Mouse (Mus musculus) MEL (cell line): ENCODE measurements around the gene Cmtm6. TPM values are rescaled to one million over a fixed set of nuclear protein-coding genes. Genes with fewer than 3 reads are reported as not detected.

Experiments
- DNase-seq: peaks from one replicate; pipeline ENCODE4 v3.0.0; 2011; ENCODE audit warnings: low read depth, low spot score
- H3K27ac ChIP-seq: 2 replicates; pipeline ENCODE4 v1.5.1; 2012; ENCODE audit warnings: low read depth, mild to moderate bottlenecking, control low read depth, low read length, moderate library complexity; ENCODE audit not compliant: control insufficient read depth
- H3K27me3 ChIP-seq, 2 experiments: fragments of 150-350 bp in 1 of 2; sonication (generic) in 1 of 2; 2 replicates each; pipeline ENCODE4 v1.6.1; 2012; ENCODE audit warnings: low read length in 2 of 2, mild to moderate bottlenecking in 2 of 2, improper control_type of control experiment in 1 of 2, moderate library complexity in 1 of 2; ENCODE audit not compliant: insufficient read depth in 2 of 2, control insufficient read depth in 1 of 2
- H3K36me3 ChIP-seq, 2 experiments: 2 replicates each; pipeline ENCODE4 v1.6.1; 2012 to 2014; ENCODE audit warnings: low read length in 2 of 2, improper control_type of control experiment in 1 of 2, inconsistent platforms in 1 of 2, mild to moderate bottlenecking in 1 of 2; ENCODE audit not compliant: insufficient read depth in 2 of 2, control insufficient read depth in 1 of 2
- H3K4me1 ChIP-seq, 2 experiments: fragments of 150-350 bp in 1 of 2; sonication (generic) in 1 of 2; 2 replicates each; pipeline ENCODE4 v1.6.1; 2012; ENCODE audit warnings: low read length in 2 of 2, improper control_type of control experiment in 1 of 2, mild to moderate bottlenecking in 1 of 2; ENCODE audit not compliant: insufficient read depth in 2 of 2, control insufficient read depth in 1 of 2
- H3K4me3 ChIP-seq, 2 experiments: fragments of 150-350 bp in 1 of 2; sonication (generic) in 1 of 2; 2 replicates each; pipeline ENCODE4 v1.5.1; 2012; ENCODE audit warnings: low read depth in 2 of 2, low read length in 2 of 2, mild to moderate bottlenecking in 2 of 2, moderate library complexity in 2 of 2, control low read depth in 1 of 2, improper control_type of control experiment in 1 of 2; ENCODE audit not compliant: control insufficient read depth in 1 of 2, insufficient read depth in 1 of 2
- H3K79me2 ChIP-seq: 2 replicates; pipeline ENCODE4 v1.6.1; 2012; ENCODE audit warnings: mild to moderate bottlenecking, low read length, moderate library complexity; ENCODE audit not compliant: control insufficient read depth, poor library complexity, insufficient read depth
- H3K9ac ChIP-seq: 2 replicates; pipeline ENCODE4 v1.6.1; 2012; ENCODE audit warnings: low read depth, mild to moderate bottlenecking, control low read depth, low read length, moderate library complexity; ENCODE audit not compliant: control insufficient read depth, poor library complexity, severe bottlenecking
- H3K9me3 ChIP-seq: fragments of 150-350 bp; sonication (generic); replicated peaks from 2 replicates; pipeline ENCODE4 v1.6.1; 2012; ENCODE audit warnings: mild to moderate bottlenecking, low read length, improper control_type of control experiment, moderate library complexity; ENCODE audit not compliant: insufficient read depth
- BHLHE40 ChIP-seq: IDR thresholded peaks from 2 replicates; pipeline ENCODE4 v1.6.1; 2012; ENCODE audit warnings: low read depth, mild to moderate bottlenecking, inconsistent platforms, low read length, improper control_type of control experiment, borderline replicate concordance
- EP300 ChIP-seq, 2 experiments: IDR thresholded peaks; 2 replicates each; pipeline ENCODE4 v1.6.1; 2011; ENCODE audit warnings: improper control_type of control experiment in 2 of 2, low read length in 2 of 2, low read depth in 1 of 2, mild to moderate bottlenecking in 1 of 2
- ETS1 ChIP-seq: IDR thresholded peaks from 2 replicates; pipeline ENCODE4 v1.6.1; 2012; ENCODE audit warnings: low read depth, mild to moderate bottlenecking, inconsistent platforms, low read length, improper control_type of control experiment, moderate library complexity
- GABPA ChIP-seq: IDR thresholded peaks from 2 replicates; pipeline ENCODE4 v1.6.1; 2012; ENCODE audit warnings: low read depth, mild to moderate bottlenecking, inconsistent platforms, low read length, improper control_type of control experiment, moderate library complexity
- GATA1 ChIP-seq: IDR thresholded peaks from 2 replicates; pipeline ENCODE4 v1.6.1; 2011; ENCODE audit warnings: low read depth, low read length, improper control_type of control experiment
- HCFC1 ChIP-seq: IDR thresholded peaks from 2 replicates; pipeline ENCODE4 v1.6.1; 2012; ENCODE audit warnings: low read depth, mild to moderate bottlenecking, inconsistent platforms, low read length, improper control_type of control experiment, moderate library complexity
- MAFK ChIP-seq: IDR thresholded peaks from 2 replicates; pipeline ENCODE4 v1.6.1; 2011; ENCODE audit warnings: low read depth, mild to moderate bottlenecking, low read length, improper control_type of control experiment, borderline replicate concordance
- MAZ ChIP-seq: IDR thresholded peaks from 2 replicates; pipeline ENCODE4 v1.6.1; 2012; ENCODE audit warnings: low read depth, mild to moderate bottlenecking, inconsistent platforms, low read length, improper control_type of control experiment
- MEF2A ChIP-seq: IDR thresholded peaks from 2 replicates; pipeline ENCODE4 v1.6.1; 2014; ENCODE audit warnings: low read depth, mild to moderate bottlenecking, inconsistent platforms, low read length, improper control_type of control experiment; ENCODE audit not compliant: poor library complexity, insufficient replicate concordance, severe bottlenecking; ENCODE audit errors: extremely low read depth
- MXI1 ChIP-seq: IDR thresholded peaks from 2 replicates; pipeline ENCODE4 v1.6.1; 2011; ENCODE audit warnings: mild to moderate bottlenecking, low read depth, low read length, improper control_type of control experiment
- MYB ChIP-seq: IDR thresholded peaks from 2 replicates; pipeline ENCODE4 v1.6.1; 2011; ENCODE audit warnings: mild to moderate bottlenecking, low read depth, low read length, improper control_type of control experiment
- MYC ChIP-seq: IDR thresholded peaks from 2 replicates; pipeline ENCODE4 v1.6.1; 2011; ENCODE audit warnings: low read depth, mild to moderate bottlenecking, low read length, improper control_type of control experiment, moderate library complexity
- NELFE ChIP-seq: IDR thresholded peaks from 2 replicates; pipeline ENCODE4 v1.6.1; 2011; ENCODE audit warnings: low read depth, low read length, improper control_type of control experiment
- NRF1 ChIP-seq: IDR thresholded peaks from 2 replicates; pipeline ENCODE4 v1.6.1; 2014; ENCODE audit warnings: low read depth, mild to moderate bottlenecking, inconsistent platforms, low read length, improper control_type of control experiment, moderate library complexity; ENCODE audit not compliant: poor library complexity, insufficient read depth, severe bottlenecking
- POLR2A ChIP-seq, 2 experiments: IDR thresholded peaks; 2 replicates each; pipeline ENCODE4 v1.6.1; 2011 to 2012; ENCODE audit warnings: low read length in 2 of 2, mild to moderate bottlenecking in 2 of 2, control low read depth in 1 of 2, improper control_type of control experiment in 1 of 2, low read depth in 1 of 2, moderate library complexity in 1 of 2; ENCODE audit not compliant: control insufficient read depth in 1 of 2, insufficient read depth in 1 of 2, poor library complexity in 1 of 2
- POLR2AphosphoS2 ChIP-seq: IDR thresholded peaks from 2 replicates; pipeline ENCODE4 v1.6.1; 2011; ENCODE audit warnings: low read length, improper control_type of control experiment
- RCOR1 ChIP-seq: IDR thresholded peaks from 2 replicates; pipeline ENCODE4 v1.6.1; 2012; ENCODE audit warnings: low read depth, mild to moderate bottlenecking, inconsistent platforms, low read length, improper control_type of control experiment
- SIN3A ChIP-seq: IDR thresholded peaks from 2 replicates; pipeline ENCODE4 v1.6.1; 2012; ENCODE audit warnings: low read length, improper control_type of control experiment, inconsistent platforms
- TCF12 ChIP-seq: IDR thresholded peaks from 2 replicates; pipeline ENCODE4 v1.6.1; 2014; ENCODE audit warnings: low read depth, mild to moderate bottlenecking, inconsistent platforms, low read length, improper control_type of control experiment, moderate library complexity
- USF1 ChIP-seq: IDR thresholded peaks from 2 replicates; pipeline ENCODE4 v1.6.1; 2014; ENCODE audit warnings: low read depth, mild to moderate bottlenecking, inconsistent platforms, low read length, improper control_type of control experiment, moderate library complexity
- USF2 ChIP-seq, 2 experiments: IDR thresholded peaks; 2 replicates each; pipeline ENCODE4 v1.6.1; 2011 to 2012; ENCODE audit warnings: improper control_type of control experiment in 2 of 2, low read length in 2 of 2, borderline replicate concordance in 1 of 2, inconsistent platforms in 1 of 2, low read depth in 1 of 2, mild to moderate bottlenecking in 1 of 2; ENCODE audit not compliant: insufficient read depth in 1 of 2
- ZC3H11A ChIP-seq: IDR thresholded peaks from 2 replicates; pipeline ENCODE4 v1.6.1; 2012; ENCODE audit warnings: low read depth, mild to moderate bottlenecking, inconsistent platforms, low read length, improper control_type of control experiment
- ZKSCAN1 ChIP-seq: IDR thresholded peaks from 2 replicates; pipeline ENCODE4 v1.6.1; 2012; ENCODE audit warnings: low read depth, mild to moderate bottlenecking, inconsistent platforms, low read length, improper control_type of control experiment, moderate library complexity
- ZNF384 ChIP-seq: IDR thresholded peaks from 2 replicates; pipeline ENCODE4 v1.6.1; 2012; ENCODE audit warnings: low read depth, mild to moderate bottlenecking, inconsistent platforms, low read length, improper control_type of control experiment
- polyA plus RNA-seq, 2 experiments: library from polyadenylated mRNA; stranded (reverse) in 1 of 2; unstranded in 1 of 2; fragments of >175 nt in 1 of 2; fragments of >200 nt in 1 of 2; gene quantifications; 2 replicates each; pipeline versions ENCODE4 v1.2.1 to v1.2.4; 2012; ENCODE audit warnings: low replicate concordance in 2 of 2, low read depth in 1 of 2; ENCODE audit not compliant: insufficient read length in 2 of 2, insufficient read depth in 1 of 2, missing spikeins in 1 of 2
- total RNA-seq: library from RNA; depleted of rRNA; stranded (reverse); fragments of 300-350 nt; gene quantifications from 2 replicates; pipeline ENCODE4 v1.2.3, GENCODE M21; 2012

Cmtm6 gene
- total and polyA plus RNA-seq, 3 experiments, result 17.6 to 21.7 TPM; not detected in 1

DNA sequence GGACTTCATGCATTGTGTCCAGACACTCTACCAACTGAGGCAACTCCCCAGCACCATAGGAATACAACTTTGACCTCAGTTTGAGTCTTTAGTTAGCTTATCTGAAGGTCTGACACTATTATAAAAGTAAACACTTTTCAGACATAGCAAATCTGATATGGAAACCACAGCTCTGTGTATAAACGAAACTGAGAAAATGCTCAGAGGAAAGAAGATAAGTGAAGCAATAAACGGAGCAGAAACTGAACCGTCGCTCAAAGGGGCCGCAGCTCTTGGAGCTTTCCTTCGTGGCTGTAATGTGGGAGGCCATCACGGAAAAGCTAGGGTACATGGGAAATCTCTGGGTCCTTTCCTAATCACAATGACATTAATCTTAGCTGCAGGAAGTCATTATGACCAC lies 44.7 kb upstream of the Cmtm6 start:
- Histone ChIP-seq H3K9me3 (no peaks in the 10 kb centered on the region), H3K36me3 (peaks cover 0 to 30% of the 10 kb centered on the region in 2 experiments; a peak in 2 of 4 replicates), H3K27me3 (no peaks in the 10 kb centered on the region), H3K79me2 (peaks cover 18% of the 10 kb centered on the region), H3K27ac (peak overlapping the region; percentile 77), H3K9ac (peak overlapping the region; percentile 46), H3K4me3 (peak overlapping the region; percentile 18 to 50), H3K4me1 (peaks cover 7 to 33% of the 10 kb centered on the region in 2 experiments)
- peak; percentile 91 for TF ChIP-seq SIN3A
- TF ChIP-seq MYB, result peak; percentile 44; the same call in 1 of the 2 replicates
- peak; percentile 89 for TF ChIP-seq ETS1
- no peak for TF ChIP-seq MAZ
- peak; percentile 40; the same call in 1 of the 2 replicates for TF ChIP-seq MEF2A
- TF ChIP-seq MXI1, result peak; percentile 39; the same call in 1 of the 2 replicates
- TF ChIP-seq HCFC1, result peak; percentile 54; the same call in 1 of the 2 replicates
- no peak for TF ChIP-seq ZNF384
- TF ChIP-seq POLR2AphosphoS2, result no peak
- TF ChIP-seq USF1, result no peak
- TF ChIP-seq RCOR1, result peak; percentile 84
- TF ChIP-seq BHLHE40, result no peak
- no peak for TF ChIP-seq MYC
- no peak for TF ChIP-seq GABPA
- TF ChIP-seq NRF1, result no peak
- TF ChIP-seq EP300 (IDR thresholded peaks at IDR 0.05; ENCODE audit: low read depth in 1 of 2, low read length in 2 of 2), result peak; percentile 77 to 84
- TF ChIP-seq ZKSCAN1, result no peak
- peak; percentile 93 for TF ChIP-seq GATA1
- TF ChIP-seq MAFK, result no peak
- peak; percentile 63; the same call in 1 of the 2 replicates for TF ChIP-seq TCF12
- no peak for TF ChIP-seq POLR2A (IDR thresholded peaks at IDR 0.05; ENCODE audit: control insufficient read depth in 1 of 2, insufficient read depth in 1 of 2, low read depth in 1 of 2, low read length in 2 of 2, poor library complexity in 1 of 2)
- no peak for TF ChIP-seq USF2 (IDR thresholded peaks at IDR 0.05; ENCODE audit: borderline replicate concordance in 1 of 2, insufficient read depth in 1 of 2, low read depth in 1 of 2, low read length in 2 of 2)
- TF ChIP-seq NELFE, result no peak
- TF ChIP-seq ZC3H11A, result no peak
- peak; percentile 62 for DNase-seq
